Mouse (Mus musculus): ENCODE results near the gene Myo5c. TPM values are rescaled to one million over a fixed set of nuclear protein-coding genes. Genes with fewer than 3 reads are reported as not detected.
A peak's percentile ranks its signal among the peaks of the same experiment; 100 is the strongest.

Gene Myo5c
- total and polyA plus RNA-seq, 2 experiments from 2014 or later: 0.26 to 0.30 TPM

DNA sequence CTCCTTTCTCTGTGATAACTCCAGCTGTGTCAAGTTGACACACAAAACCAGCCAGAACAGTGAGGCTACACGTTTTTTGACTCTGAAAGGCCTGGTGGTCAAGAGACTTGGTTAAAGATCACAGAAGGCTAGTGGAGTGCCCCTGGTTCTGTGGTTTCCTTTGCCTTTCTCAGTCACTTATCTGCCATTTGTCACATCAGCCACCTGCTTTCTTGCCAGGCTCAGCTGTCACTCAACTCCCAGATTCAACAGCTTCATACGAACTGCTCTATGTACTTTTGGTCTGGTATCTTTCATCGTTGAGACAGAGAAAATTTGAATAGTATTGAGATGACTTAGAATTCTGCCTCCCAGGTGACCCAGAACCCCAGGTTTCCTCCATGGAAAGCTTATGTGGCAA is 21.9 kb downstream of the Myo5c start:
- no peak overlapping the region for H3K9ac ChIP-seq (replicated peaks; ENCODE audit: low read length)
- TF ChIP-seq CTCF (IDR thresholded peaks at IDR 0.05; ENCODE audit: low read depth): no peak
- H3K4me3 ChIP-seq (ENCODE audit: low read length): no peak overlapping the region
- H3K27me3 ChIP-seq (ENCODE audit: insufficient read depth, low read length): no peaks in the 10 kb centered on the region
- no peaks in the 10 kb centered on the region for H3K36me3 ChIP-seq (ENCODE audit: insufficient read depth, low read length)
- peaks cover 12% of the 10 kb centered on the region; the same call in 1 of the 2 replicates for H3K4me1 ChIP-seq (ENCODE audit: insufficient read depth, low read length)
- DNase-seq (ENCODE audit: low spot score) (no peak), ATAC-seq (no peak)
- 28% methylated on average over 3 of the region's 3 CpGs for WGBS
- 0 out of 2 replicates have a peak overlapping the region, but pooled peaks have one; percentile 3 for H3K4me2 ChIP-seq (ENCODE audit: low read depth, low read length)
- H3K27ac ChIP-seq: peak overlapping the region; percentile 81
- H3K9me3 ChIP-seq (ENCODE audit: low read length): no peaks in the 10 kb centered on the region

- H3K27me3 ChIP-seq (ENCODE audit: insufficient read depth, low read length): no peaks in the 10 kb centered on the region
- H3K9me3 ChIP-seq (ENCODE audit: low read length): no peaks in the 10 kb centered on the region
- no peak overlapping the region for H3K9ac ChIP-seq (replicated peaks; ENCODE audit: low read length)
- H3K4me1 ChIP-seq (ENCODE audit: insufficient read depth, low read length): peaks cover 12% of the 10 kb centered on the region; the same call in 1 of the 2 replicates
- DNase-seq (ENCODE audit: low spot score) (peak; percentile 87), ATAC-seq (peak; percentile 93)
- 0 out of 2 replicates have a peak overlapping the region, but pooled peaks have one; percentile 3 for H3K4me2 ChIP-seq (ENCODE audit: low read depth, low read length)
- 28% methylated on average over 12 of the region's 13 CpGs for WGBS
- TF ChIP-seq CTCF (IDR thresholded peaks at IDR 0.05; ENCODE audit: low read depth): no peak
- no peaks in the 10 kb centered on the region for H3K36me3 ChIP-seq (ENCODE audit: insufficient read depth, low read length)
- no peak overlapping the region for H3K4me3 ChIP-seq (ENCODE audit: low read length)
- peak overlapping the region; percentile 81 for H3K27ac ChIP-seq
Observed at GRCm38 (mm10) chr9:75254196-75254955, 22.6 kb downstream of the Myo5c start.

- peaks cover 12% of the 10 kb centered on the region; the same call in 1 of the 2 replicates for H3K4me1 ChIP-seq (ENCODE audit: insufficient read depth, low read length)
- no peak for TF ChIP-seq CTCF (IDR thresholded peaks at IDR 0.05; ENCODE audit: low read depth)
- no peak overlapping the region for H3K4me3 ChIP-seq (ENCODE audit: low read length)
- ATAC-seq (no peak), DNase-seq (ENCODE audit: low spot score) (no peak)
- H3K27ac ChIP-seq: no peak overlapping the region
- H3K4me2 ChIP-seq (ENCODE audit: low read depth, low read length): no peak overlapping the region
- no peak overlapping the region for H3K9ac ChIP-seq (replicated peaks; ENCODE audit: low read length)
- H3K9me3 ChIP-seq (ENCODE audit: low read length): no peaks in the 10 kb centered on the region
- 89% methylated on average over 14 of the region's 14 CpGs for WGBS
- H3K36me3 ChIP-seq (ENCODE audit: insufficient read depth, low read length): no peaks in the 10 kb centered on the region
- H3K27me3 ChIP-seq (ENCODE audit: insufficient read depth, low read length): no peaks in the 10 kb centered on the region
Observed at GRCm38 (mm10) chr9:75255820-75256545, 24.2 kb downstream of the Myo5c start.

DNA sequence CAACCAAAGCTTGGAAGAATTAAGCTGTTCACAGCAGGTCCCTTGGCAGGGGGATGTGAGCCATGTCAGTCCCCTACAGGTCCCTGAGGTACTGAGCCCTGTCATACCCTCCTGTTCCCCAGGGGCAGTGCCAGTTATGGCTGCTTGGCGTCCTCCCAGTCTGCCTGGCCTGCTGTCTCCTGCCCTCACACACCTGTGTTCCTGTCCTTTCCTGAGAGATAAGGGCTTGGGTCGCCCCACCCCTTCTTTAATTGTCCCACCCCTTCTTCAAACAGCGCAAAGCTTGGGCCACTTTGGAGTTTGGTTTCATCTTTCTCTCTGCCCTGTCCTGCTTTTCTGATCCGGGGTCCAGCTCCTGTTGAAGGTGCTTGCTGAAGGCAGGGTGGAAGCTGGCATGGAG is 27.0 kb downstream of the Myo5c start:
- H3K4me2 ChIP-seq (ENCODE audit: low read depth, low read length): no peak overlapping the region
- no peak overlapping the region for H3K9ac ChIP-seq (replicated peaks; ENCODE audit: low read length)
- DNase-seq (ENCODE audit: low spot score) (no peak), ATAC-seq (no peak)
- TF ChIP-seq CTCF (IDR thresholded peaks at IDR 0.05; ENCODE audit: low read depth): no peak
- H3K4me1 ChIP-seq (ENCODE audit: insufficient read depth, low read length): peaks cover 10% of the 10 kb centered on the region; the same call in 1 of the 2 replicates
- H3K27me3 ChIP-seq (ENCODE audit: insufficient read depth, low read length): no peaks in the 10 kb centered on the region
- H3K4me3 ChIP-seq (ENCODE audit: low read length): no peak overlapping the region
- 68% methylated on average over 4 of the region's 4 CpGs for WGBS
- H3K27ac ChIP-seq: no peak overlapping the region
- H3K36me3 ChIP-seq (ENCODE audit: insufficient read depth, low read length): no peaks in the 10 kb centered on the region
- no peaks in the 10 kb centered on the region for H3K9me3 ChIP-seq (ENCODE audit: low read length)

- Histone ChIP-seq H3K27me3 (ENCODE audit: insufficient read depth, low read length) (no peaks in the 10 kb centered on the region), H3K4me2 (ENCODE audit: low read depth, low read length) (no peak overlapping the region), H3K4me1 (ENCODE audit: insufficient read depth, low read length) (peaks cover 2% of the 10 kb centered on the region; the same call in 1 of the 2 replicates), H3K9ac (replicated peaks; ENCODE audit: low read length) (no peak overlapping the region), H3K4me3 (ENCODE audit: low read length) (no peak overlapping the region), H3K9me3 (ENCODE audit: low read length) (no peaks in the 10 kb centered on the region), H3K36me3 (ENCODE audit: insufficient read depth, low read length) (no peaks in the 10 kb centered on the region), H3K27ac (no peak overlapping the region)
- DNase-seq (ENCODE audit: low spot score) (no peak), ATAC-seq (no peak)
- 94% methylated on average over 4 of the region's 4 CpGs for WGBS
- peak; percentile 63 for TF ChIP-seq CTCF (IDR thresholded peaks at IDR 0.05; ENCODE audit: low read depth)
Observed at GRCm38 (mm10) chr9:75259656-75260055, 27.8 kb downstream of the Myo5c start.

DNA sequence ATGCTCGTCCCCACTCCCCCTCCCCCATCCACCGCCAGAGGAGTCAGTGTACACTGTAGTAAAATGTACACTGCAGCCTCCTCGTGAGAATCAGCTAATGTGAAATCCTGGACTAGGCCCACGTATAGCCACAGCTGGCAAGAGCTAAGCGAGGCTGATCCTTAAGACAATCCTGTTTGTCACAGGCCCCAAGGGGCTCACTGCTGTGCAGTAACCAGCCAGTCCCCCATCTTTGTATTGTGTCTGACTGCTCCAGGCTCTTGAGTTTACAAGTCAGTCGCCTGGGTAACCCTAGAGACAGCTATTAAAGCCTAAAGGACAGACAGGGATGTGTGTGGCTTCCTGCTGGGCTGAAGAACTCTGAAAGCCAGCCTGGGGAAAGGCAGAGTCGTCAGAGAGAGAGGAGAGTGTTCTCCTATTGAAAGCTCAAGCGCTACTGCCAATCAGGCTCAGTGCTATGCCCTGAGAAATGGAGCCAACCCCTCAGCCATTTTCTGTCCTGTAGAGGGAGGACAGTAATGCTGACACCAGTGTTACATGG is 29.6 kb downstream of the Myo5c start:
- Histone ChIP-seq H3K27ac (no peak overlapping the region), H3K9ac (replicated peaks; ENCODE audit: low read length) (no peak overlapping the region), H3K9me3 (ENCODE audit: low read length) (no peaks in the 10 kb centered on the region), H3K4me2 (ENCODE audit: low read depth, low read length) (no peak overlapping the region), H3K36me3 (ENCODE audit: insufficient read depth, low read length) (no peaks in the 10 kb centered on the region), H3K27me3 (ENCODE audit: insufficient read depth, low read length) (no peaks in the 10 kb centered on the region), H3K4me3 (ENCODE audit: low read length) (no peak overlapping the region), H3K4me1 (ENCODE audit: insufficient read depth, low read length) (no peaks in the 10 kb centered on the region)
- WGBS: 5% methylated on average over 8 of the region's 8 CpGs
- no peak for TF ChIP-seq CTCF (IDR thresholded peaks at IDR 0.05; ENCODE audit: low read depth)
- DNase-seq (ENCODE audit: low spot score) (peak; percentile 55), ATAC-seq (peak; percentile 80)
